Mouse (Mus musculus) forebrain, embryonic 15.5 days (tissue): Measurements from ENCODE around the gene Tmem254a. TPM values are rescaled to one million over a fixed set of nuclear protein-coding genes. Genes with fewer than 3 reads are reported as not detected.
"Not testable (repeated sequence)": the region's sequence is repeated elsewhere in the genome, so short reads cannot be mapped to it uniquely, and the experiment has no call there.

ENCODE experiments used
- ATAC-seq: fragments of 200-750 bp; cut with Nextera tagmentation; replicated peaks from 2 replicates; pipeline ENCODE4 v1.8.0; 2017; ENCODE audit warnings: mild to moderate bottlenecking, moderate TSS enrichment, moderate library complexity
- H3K27ac ChIP-seq: fragments of 300-500 bp; sonication (generic); replicated peaks from 2 replicates; pipeline ENCODE4 v1.5.1; 2015; ENCODE audit warnings: mild to moderate bottlenecking, inconsistent platforms
- H3K27me3 ChIP-seq: fragments of 300-500 bp; sonication (generic); 2 replicates; pipeline ENCODE4 v1.6.1; 2015; ENCODE audit warnings: inconsistent platforms
- H3K36me3 ChIP-seq: fragments of 300-500 bp; sonication (generic); 2 replicates; pipeline ENCODE4 v1.6.1; 2015; ENCODE audit warnings: mild to moderate bottlenecking, inconsistent platforms
- H3K4me1 ChIP-seq: fragments of 300-500 bp; sonication (generic); 2 replicates; pipeline ENCODE4 v1.6.1; 2015; ENCODE audit warnings: inconsistent platforms
- H3K4me2 ChIP-seq: fragments of 300-500 bp; sonication (generic); replicated peaks from 2 replicates; pipeline ENCODE4 v1.6.1; 2015; ENCODE audit warnings: mild to moderate bottlenecking, inconsistent platforms
- H3K4me3 ChIP-seq: fragments of 300-500 bp; sonication (generic); 2 replicates; pipeline ENCODE4 v1.5.1; 2015; ENCODE audit warnings: mild to moderate bottlenecking, inconsistent platforms
- H3K9ac ChIP-seq: fragments of 300-500 bp; sonication (generic); replicated peaks from 2 replicates; pipeline ENCODE4 v1.6.1; 2015; ENCODE audit warnings: mild to moderate bottlenecking, inconsistent platforms
- H3K9me3 ChIP-seq: fragments of 300-500 bp; sonication (generic); 2 replicates; pipeline ENCODE4 v1.6.1; 2016; ENCODE audit warnings: inconsistent platforms
- WGBS: fragments of 180-500 bp; shearing (Covaris S2); methylation state at CpG from one replicate; pipeline ENCODE4 v1.1.7; 2015; ENCODE audit warnings: mixed read lengths; 5-methylcytosine and 5-hydroxymethylcytosine counted together
- polyA plus RNA-seq: library from polyadenylated mRNA; unstranded; fragments of >200 nt; fragmentation: Nextera tagmentation; extraction: Ambion mirVana; gene quantifications from 2 replicates; pipeline ENCODE4 v1.2.1, GENCODE M21; 2015

The Tmem254a gene
- polyA plus RNA-seq: 1.6 and 2.0 TPM in 2 replicates

DNA sequence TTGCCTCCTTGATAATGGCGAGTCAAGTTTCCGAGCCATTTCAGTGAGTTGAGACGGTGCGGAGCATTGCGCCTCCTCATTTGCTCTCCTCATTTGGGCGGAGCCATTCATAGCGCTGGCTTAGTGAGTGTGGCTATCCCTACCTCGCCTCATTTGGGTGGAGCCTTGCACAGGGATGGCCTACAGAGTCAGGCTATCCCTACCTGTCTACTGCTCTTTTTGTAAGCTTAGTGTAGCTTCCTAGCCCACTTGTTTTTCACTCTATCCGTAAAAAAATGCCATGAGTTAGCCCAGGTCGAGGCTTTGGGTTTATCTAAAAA lies at the start of gene Tmem254a:
Gene Tmem254a, minus strand, starts transcription at position 111 of the 320 bp plus-strand sequence.
- not testable (repeated sequence) for H3K27ac ChIP-seq, H3K9ac ChIP-seq, H3K4me3 ChIP-seq, H3K9me3 ChIP-seq, H3K4me1 ChIP-seq, H3K36me3 ChIP-seq, H3K4me2 ChIP-seq, H3K27me3 ChIP-seq
- peak; percentile 88 for ATAC-seq
- no CpG with 5 or more reads among the region's 10 CpGs for WGBS

DNA sequence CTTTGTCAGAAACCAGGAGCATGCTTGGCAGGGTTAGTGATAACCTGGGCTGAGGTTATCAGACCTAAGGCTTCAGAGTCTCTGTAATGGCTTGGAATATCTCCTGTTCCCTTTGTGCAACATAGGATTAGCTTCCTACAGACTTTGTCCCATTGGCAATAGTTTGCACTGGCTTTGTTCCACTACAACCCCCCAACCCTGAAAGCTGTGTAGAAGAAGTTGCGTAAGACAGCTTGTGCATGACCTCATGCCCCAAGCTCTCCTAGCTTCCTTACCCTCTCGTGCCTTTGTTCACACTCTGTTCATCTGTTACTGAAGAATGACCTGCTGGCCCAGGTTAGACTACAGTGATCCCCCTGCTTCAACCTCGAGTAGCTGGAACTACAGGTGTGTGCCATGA lies 30.4 kb upstream of the Tmem254a start:
- not testable (repeated sequence) for ATAC-seq, H3K9ac ChIP-seq, H3K27me3 ChIP-seq, H3K27ac ChIP-seq, H3K36me3 ChIP-seq, H3K4me2 ChIP-seq, H3K4me3 ChIP-seq, H3K9me3 ChIP-seq, H3K4me1 ChIP-seq
- no CpG with 5 or more reads among the region's 3 CpGs for WGBS

- not testable (repeated sequence) for H3K4me1 ChIP-seq, H3K27me3 ChIP-seq, H3K4me3 ChIP-seq, H3K9me3 ChIP-seq, H3K36me3 ChIP-seq, H3K27ac ChIP-seq, H3K9ac ChIP-seq, ATAC-seq, H3K4me2 ChIP-seq
- no CpG with 5 or more reads among the region's 8 CpGs for WGBS
These were observed 10.5 kb upstream of the Tmem254a start, which contains the start of gene Cphx1 for GRCm38 (mm10) chr14:25938004-25938403. Gene Cphx1 (plus strand): TSS chr14:25938304.

DNA sequence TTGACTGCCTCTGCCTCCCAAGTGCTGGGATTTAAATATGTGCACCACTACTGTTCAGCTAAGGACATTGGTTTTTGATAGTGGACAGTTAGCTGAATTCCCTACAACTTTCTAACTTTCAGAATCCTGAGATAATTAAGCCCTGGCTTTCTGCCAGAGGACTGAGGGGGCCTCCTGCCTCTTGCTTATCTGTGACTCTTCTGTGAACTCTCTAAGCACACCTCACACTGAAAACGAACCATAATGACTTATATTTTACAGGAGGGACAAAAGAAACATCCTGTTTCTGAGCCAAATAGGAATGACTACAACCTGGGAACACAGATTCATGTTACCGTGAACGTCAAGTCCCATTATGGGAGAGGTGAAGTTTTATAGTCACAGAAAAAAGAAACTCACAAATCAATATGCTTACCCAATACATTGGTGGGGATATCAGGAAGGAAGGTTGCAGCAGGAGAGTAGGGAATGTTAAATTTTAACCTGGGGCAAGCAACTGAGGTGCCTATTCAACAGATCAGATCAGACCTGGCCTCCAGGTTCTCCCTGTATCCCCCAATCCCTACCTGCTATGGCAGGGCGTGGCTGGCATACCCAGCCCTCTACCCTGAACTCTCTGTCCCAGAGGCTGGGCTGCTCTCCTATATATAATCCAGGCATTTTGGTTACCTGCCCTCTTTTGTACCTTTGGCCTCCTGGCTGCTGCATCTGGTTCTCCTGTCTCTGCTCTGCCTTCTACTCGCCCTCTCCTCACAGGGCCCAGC lies 9.6 kb upstream of the Tmem254a start:
- WGBS: no CpG with 5 or more reads among the region's 5 CpGs
- not testable (repeated sequence) for H3K4me2 ChIP-seq, H3K27ac ChIP-seq, H3K4me1 ChIP-seq, H3K4me3 ChIP-seq, ATAC-seq, H3K36me3 ChIP-seq, H3K27me3 ChIP-seq, H3K9me3 ChIP-seq, H3K9ac ChIP-seq

- not testable (repeated sequence) for H3K27me3 ChIP-seq, H3K27ac ChIP-seq, H3K36me3 ChIP-seq, H3K9me3 ChIP-seq, H3K4me1 ChIP-seq, H3K4me3 ChIP-seq, H3K9ac ChIP-seq, H3K4me2 ChIP-seq
- no CpG with 5 or more reads among the region's 44 CpGs for WGBS
- ATAC-seq: peak; percentile 90
These were observed 484 bp downstream of the Tmem254a start for GRCm38 (mm10) chr14:25926814-25927561.

DNA sequence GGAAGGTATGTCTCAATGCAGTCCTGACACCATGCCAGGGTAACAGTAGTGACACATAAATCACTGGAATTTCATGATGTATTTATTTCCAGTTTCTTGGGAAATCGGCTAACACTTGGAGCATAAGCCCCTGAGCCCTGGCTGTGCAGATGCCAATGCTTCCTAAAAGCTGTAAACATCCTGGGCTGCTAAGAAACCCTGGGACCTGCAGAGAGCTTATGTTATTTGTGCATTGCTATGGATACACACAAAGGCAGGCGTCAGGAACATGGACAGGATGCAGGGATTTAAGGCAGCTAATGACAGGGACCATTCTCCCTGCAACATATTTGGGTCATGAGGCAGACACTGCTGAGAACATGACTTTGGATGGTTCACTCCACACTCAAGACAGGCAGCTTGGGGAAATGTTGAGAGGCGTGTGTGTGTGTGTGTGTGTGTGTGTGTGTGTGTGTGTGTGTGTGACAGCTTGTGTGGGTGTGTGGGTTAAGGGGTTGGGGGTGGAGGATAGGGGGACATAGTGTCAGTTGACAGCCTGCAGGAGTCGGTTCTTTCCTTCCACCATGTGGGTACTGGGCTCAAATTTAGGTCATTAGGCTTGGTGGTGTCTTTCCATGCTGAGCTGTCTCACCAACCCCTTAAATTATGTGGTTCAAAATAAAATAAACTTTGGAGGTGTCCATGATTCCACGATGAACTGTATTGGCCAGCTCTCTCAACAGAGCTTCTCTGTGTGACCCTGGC lies 8.9 kb downstream of the Tmem254a start:
- no CpG with 5 or more reads among the region's 5 CpGs for WGBS

DNA sequence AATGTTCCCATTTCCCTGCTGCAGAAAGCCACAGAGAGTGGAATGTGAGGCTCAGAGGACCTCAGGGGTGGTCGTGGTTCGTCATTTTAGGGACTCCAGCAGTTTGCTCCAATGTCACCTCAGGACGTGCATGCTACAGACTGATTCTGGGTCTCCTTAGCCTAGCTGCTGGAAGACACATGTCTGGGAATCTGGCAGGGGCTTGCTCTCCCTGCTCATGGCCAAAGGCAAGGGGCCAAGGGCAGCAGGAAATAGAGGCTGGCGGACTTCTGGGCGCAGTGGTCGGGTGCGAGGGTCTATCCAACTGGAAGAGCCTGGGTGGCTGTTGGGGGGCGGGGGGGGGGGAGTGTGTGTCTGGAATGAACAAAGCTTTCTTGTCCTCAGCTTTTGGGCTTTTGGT lies 18.5 kb downstream of the Tmem254a start:
- ATAC-seq, H3K4me2 ChIP-seq, H3K4me3 ChIP-seq, H3K4me1 ChIP-seq, H3K27me3 ChIP-seq, H3K9me3 ChIP-seq, H3K9ac ChIP-seq, H3K27ac ChIP-seq, H3K36me3 ChIP-seq: not testable (repeated sequence)
- WGBS: no CpG with 5 or more reads among the region's 8 CpGs

More for the DNA sequence above, 8.9 kb downstream of the Tmem254a start:
- not testable (repeated sequence) for H3K36me3 ChIP-seq, H3K9me3 ChIP-seq, ATAC-seq, H3K4me2 ChIP-seq, H3K4me1 ChIP-seq, H3K4me3 ChIP-seq, H3K9ac ChIP-seq, H3K27me3 ChIP-seq, H3K27ac ChIP-seq

DNA sequence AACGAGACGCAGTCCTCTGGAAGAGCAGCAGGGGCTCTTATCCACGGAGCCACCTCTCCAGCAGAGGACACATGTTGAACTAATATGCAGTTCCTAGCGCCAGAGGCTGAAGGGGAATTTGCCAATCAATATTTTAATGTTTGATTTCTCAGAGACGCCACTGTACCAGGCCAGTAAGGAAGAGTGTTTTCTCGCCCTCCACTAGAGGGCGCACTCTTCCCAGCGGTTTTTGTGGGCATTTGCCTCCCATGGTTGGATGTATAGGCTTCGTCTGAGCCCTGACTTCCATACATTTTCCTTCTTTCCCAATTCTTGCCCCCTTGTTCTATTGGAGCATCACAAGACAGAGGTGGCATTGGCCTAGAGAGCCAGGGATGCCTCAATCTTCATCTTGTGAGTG lies 20.2 kb downstream of the Tmem254a start:
- not testable (repeated sequence) for H3K4me1 ChIP-seq, H3K4me3 ChIP-seq, ATAC-seq, H3K36me3 ChIP-seq, H3K27me3 ChIP-seq, H3K9me3 ChIP-seq, H3K9ac ChIP-seq, H3K27ac ChIP-seq, H3K4me2 ChIP-seq
- no CpG with 5 or more reads among the region's 9 CpGs for WGBS

- not testable (repeated sequence) for H3K9ac ChIP-seq, H3K36me3 ChIP-seq, ATAC-seq, H3K27me3 ChIP-seq, H3K4me3 ChIP-seq, H3K9me3 ChIP-seq, H3K4me1 ChIP-seq, H3K27ac ChIP-seq, H3K4me2 ChIP-seq
- 11% methylated on average over 1 of the region's 5 CpGs for WGBS
These were observed 22.2 kb downstream of the Tmem254a start for GRCm38 (mm10) chr14:25905243-25905642.

GRCm38 (mm10) chr14:25903000-25903399 lies 24.5 kb downstream of the Tmem254a start, which contains the start of gene Plac9a:
Gene Plac9a (minus strand): TSS chr14:25903100.
- H3K4me2 ChIP-seq, H3K9ac ChIP-seq, H3K27ac ChIP-seq, H3K9me3 ChIP-seq, H3K4me1 ChIP-seq, H3K36me3 ChIP-seq, ATAC-seq, H3K27me3 ChIP-seq, H3K4me3 ChIP-seq: not testable (repeated sequence)
- WGBS: no CpG with 5 or more reads among the region's 10 CpGs

GRCm38 (mm10) chr14:25895686-25896085 lies 31.8 kb downstream of the Tmem254a start:
- not testable (repeated sequence) for H3K4me3 ChIP-seq, ATAC-seq, H3K27me3 ChIP-seq, H3K27ac ChIP-seq, H3K9me3 ChIP-seq, H3K36me3 ChIP-seq, H3K4me1 ChIP-seq, H3K4me2 ChIP-seq, H3K9ac ChIP-seq
- no CpG with 5 or more reads among the region's 7 CpGs for WGBS

- H3K4me3 ChIP-seq, H3K27me3 ChIP-seq, H3K9me3 ChIP-seq, H3K27ac ChIP-seq, ATAC-seq, H3K9ac ChIP-seq, H3K4me2 ChIP-seq, H3K4me1 ChIP-seq, H3K36me3 ChIP-seq: not testable (repeated sequence)
- WGBS: no CpG with 5 or more reads among the region's 3 CpGs
These were observed 32.9 kb downstream of the Tmem254a start for GRCm38 (mm10) chr14:25894566-25894965.
